Mouse (Mus musculus): Measurements from ENCODE around the gene Smco2.

Gene Smco2

GRCm38 (mm10) chr6:146901929-146902328, 52.0 kb downstream of the Smco2 start:
- no peak for DNase-seq (ENCODE audit: low spot score)

- DNase-seq (ENCODE audit: low spot score), result no peak
These were observed 53.7 kb downstream of the Smco2 start for GRCm38 (mm10) chr6:146903632-146904031.

GRCm38 (mm10) chr6:146904707-146905106, 54.8 kb downstream of the Smco2 start:
- no peak for DNase-seq (ENCODE audit: low spot score)

- DNase-seq (ENCODE audit: low spot score), result no peak
These were observed 56.3 kb downstream of the Smco2 start for GRCm38 (mm10) chr6:146906000-146906786.

- no peak for DNase-seq (ENCODE audit: low spot score)
These were observed 57.3 kb downstream of the Smco2 start for GRCm38 (mm10) chr6:146907061-146907794.

- no peak for DNase-seq (ENCODE audit: low spot score)
These were observed 57.9 kb downstream of the Smco2 start for GRCm38 (mm10) chr6:146907795-146908190.

GRCm38 (mm10) chr6:146908801-146909200, 58.9 kb downstream of the Smco2 start:
- DNase-seq (ENCODE audit: low spot score), result no peak

GRCm38 (mm10) chr6:146909725-146910489, 60.0 kb downstream of the Smco2 start:
- no peak for DNase-seq (ENCODE audit: low spot score)

GRCm38 (mm10) chr6:146910801-146911200, 60.9 kb downstream of the Smco2 start:
- DNase-seq (ENCODE audit: low spot score), result no peak

- peak; percentile 25 for DNase-seq (ENCODE audit: low spot score)
These were observed 63.1 kb downstream of the Smco2 start for GRCm38 (mm10) chr6:146912835-146913488.

- no peak for DNase-seq (ENCODE audit: low spot score)
These were observed 63.7 kb downstream of the Smco2 start for GRCm38 (mm10) chr6:146913489-146914198.

- no peak for DNase-seq (ENCODE audit: low spot score)
These were observed 65.9 kb downstream of the Smco2 start for GRCm38 (mm10) chr6:146915808-146916207.

GRCm38 (mm10) chr6:146917396-146917795, 67.5 kb downstream of the Smco2 start:
- DNase-seq (ENCODE audit: low spot score), result no peak

GRCm38 (mm10) chr6:146918341-146918740, 68.4 kb downstream of the Smco2 start:
- no peak for DNase-seq (ENCODE audit: low spot score)

All from lung, postnatal 25 days (tissue).